Mouse (Mus musculus): Measurements from ENCODE around the gene Gsk3b.

DNA sequence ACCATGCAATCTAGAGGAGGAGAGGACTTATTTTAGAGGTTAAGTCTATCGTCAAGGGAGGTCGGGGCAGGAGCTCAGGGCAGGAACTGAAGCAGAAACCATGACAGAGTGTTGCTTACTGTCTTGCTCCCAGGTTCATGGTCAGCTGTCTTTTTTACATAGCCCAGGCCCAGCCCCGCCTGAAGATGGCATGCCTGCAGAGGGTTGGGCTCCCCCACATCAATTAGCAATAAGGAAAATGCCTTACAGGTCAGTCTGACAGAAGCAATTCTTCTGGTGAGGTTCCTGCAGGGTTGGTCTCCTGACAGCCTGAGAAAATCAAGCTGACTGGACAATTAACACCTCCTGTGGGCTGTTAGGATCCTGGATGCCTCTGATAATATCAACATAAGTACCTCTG lies 182.8 kb downstream of the Gsk3b start:
- TF ChIP-seq CTCF (IDR thresholded peaks at IDR 0.05; ENCODE audit: low read depth) = no peak
- TF ChIP-seq EP300 (IDR thresholded peaks at IDR 0.05; ENCODE audit: low read depth) = no peak

All from heart, postnatal 0 days (tissue).